Mouse (Mus musculus) heart, adult 18-20 months (tissue): ENCODE data around the gene Pigyl. TPM values are rescaled to one million over a fixed set of nuclear protein-coding genes. Genes with fewer than 3 reads are reported as not detected.

Experiments
- DNase-seq, 2 experiments: peaks; one replicate each; pipeline ENCODE4 v3.0.0; 2021 to 2022; ENCODE audit warnings: mixed read lengths in 1 of 2
- long read RNA-seq, 2 experiments: library from polyadenylated mRNA; stranded (forward); transcript quantifications; one replicate each; pipeline ENCODE4 v2.0.0; 2021
- total RNA-seq, 2 experiments: library from RNA; stranded (reverse); gene quantifications; 2 replicates each; pipeline ENCODE4 v1.2.3; 2021

Gene Pigyl
- total RNA-seq = 10 to 100 TPM; 43.8 to 55.1 TPM
- long read RNA-seq, experiment 1, transcript Pigyl-201 (2 exons, 695 nt) = major isoform, 64 of 66 reads
- long read RNA-seq, experiment 1, partial matches to known transcripts = 2 of 66 reads
- long read RNA-seq, experiment 1, other reads (novel, unspliced or antisense) = 0 of 66 reads
- long read RNA-seq, experiment 2, transcript Pigyl-201 (2 exons, 695 nt) = major isoform, 64 of 66 reads
- long read RNA-seq, experiment 2, partial matches to known transcripts = 2 of 66 reads
- long read RNA-seq, experiment 2, other reads (novel, unspliced or antisense) = 0 of 66 reads

GRCm38 (mm10) chr9:22156497-22157245 lies at the start of gene Pigyl:
Pigyl (plus strand) TSS chr9:22156846.
- peak; percentile 99 to 100 for DNase-seq

GRCm38 (mm10) chr9:22108194-22108593 lies 48.5 kb upstream of the Pigyl start:
- no peak for DNase-seq

GRCm38 (mm10) chr9:22115635-22116034 lies 41.0 kb upstream of the Pigyl start:
- DNase-seq = no peak

GRCm38 (mm10) chr9:22116086-22116485 lies 40.6 kb upstream of the Pigyl start:
- no peak for DNase-seq

GRCm38 (mm10) chr9:22116740-22117426 lies 39.8 kb upstream of the Pigyl start, which contains the start of gene Elof1:
Elof1 (minus strand) TSS chr9:22117172.
- peak; percentile 95 to 96 for DNase-seq

- DNase-seq = peak; percentile 56 to 59
These were observed 38.7 kb upstream of the Pigyl start for GRCm38 (mm10) chr9:22117754-22118456.

GRCm38 (mm10) chr9:22119543-22119942 lies 37.1 kb upstream of the Pigyl start:
- peak in 1 of 2 experiments; percentile 54 for DNase-seq

GRCm38 (mm10) chr9:22121545-22121944 lies 35.1 kb upstream of the Pigyl start:
- DNase-seq = no peak

GRCm38 (mm10) chr9:22122005-22122404 lies 34.6 kb upstream of the Pigyl start:
- DNase-seq = no peak

GRCm38 (mm10) chr9:22123069-22123609 lies 33.5 kb upstream of the Pigyl start:
- no peak for DNase-seq

GRCm38 (mm10) chr9:22124169-22124568 lies 32.5 kb upstream of the Pigyl start:
- no peak for DNase-seq

- DNase-seq = peak in 1 of 2 experiments; percentile 68
These were observed 31.2 kb upstream of the Pigyl start for GRCm38 (mm10) chr9:22125246-22126027.

GRCm38 (mm10) chr9:22131226-22131981 lies 25.2 kb upstream of the Pigyl start:
- peak; percentile 30 to 64 for DNase-seq

GRCm38 (mm10) chr9:22132220-22132619 lies 24.4 kb upstream of the Pigyl start:
- no peak for DNase-seq

- no peak for DNase-seq
These were observed 22.3 kb upstream of the Pigyl start for GRCm38 (mm10) chr9:22134246-22134890.

- DNase-seq = no peak
These were observed 21.5 kb upstream of the Pigyl start for GRCm38 (mm10) chr9:22134988-22135643.

- DNase-seq = no peak
These were observed 20.8 kb upstream of the Pigyl start, which contains the start of gene Acp5 for GRCm38 (mm10) chr9:22135644-22136390. Acp5 (minus strand) TSS chr9:22135711.
